Mouse (Mus musculus) ovary, postnatal 10 days (tissue): ENCODE results near the gene Gm6096.
A peak's percentile ranks its signal among the peaks of the same experiment; 100 is the strongest.
"Not testable (repeated sequence)": the region's sequence is repeated elsewhere in the genome, so short reads cannot be mapped to it uniquely, and the experiment has no call there.

Experiments used
- DNase-seq: peaks from one replicate; pipeline ENCODE4 v3.0.0; 2022; ENCODE audit warnings: low spot score

The Gm6096 gene

GRCm38 (mm10) chr7:34250738-34251137 lies at the start of gene Gm6096:
Gene Gm6096, plus strand, starts transcription at chr7:34251038.
- DNase-seq, result no peak

- DNase-seq, result not testable (repeated sequence)
These were observed 48.7 kb upstream of the Gm6096 start for GRCm38 (mm10) chr7:34202147-34202546.

GRCm38 (mm10) chr7:34206331-34206730 lies 44.5 kb upstream of the Gm6096 start:
- no peak for DNase-seq

- DNase-seq, result no peak
These were observed 42.7 kb upstream of the Gm6096 start for GRCm38 (mm10) chr7:34208027-34208745.

GRCm38 (mm10) chr7:34213281-34213680 lies 37.6 kb upstream of the Gm6096 start:
- no peak for DNase-seq

- DNase-seq, result no peak
These were observed 36.2 kb upstream of the Gm6096 start for GRCm38 (mm10) chr7:34214644-34215043.

- no peak for DNase-seq
These were observed 35.4 kb upstream of the Gm6096 start for GRCm38 (mm10) chr7:34215481-34215880.

- DNase-seq, result no peak
These were observed 34.4 kb upstream of the Gm6096 start for GRCm38 (mm10) chr7:34216474-34216873.

GRCm38 (mm10) chr7:34218496-34218895 lies 32.3 kb upstream of the Gm6096 start:
- no peak for DNase-seq

GRCm38 (mm10) chr7:34221594-34222250 lies 29.1 kb upstream of the Gm6096 start:
- DNase-seq, result no peak

GRCm38 (mm10) chr7:34222340-34222739 lies 28.5 kb upstream of the Gm6096 start:
- DNase-seq, result no peak

GRCm38 (mm10) chr7:34224308-34224707 lies 26.5 kb upstream of the Gm6096 start:
- no peak for DNase-seq

GRCm38 (mm10) chr7:34226086-34226485 lies 24.8 kb upstream of the Gm6096 start:
- no peak for DNase-seq

- DNase-seq, result no peak
These were observed 24.0 kb upstream of the Gm6096 start for GRCm38 (mm10) chr7:34226846-34227245.

GRCm38 (mm10) chr7:34228641-34229040 lies 22.2 kb upstream of the Gm6096 start:
- no peak for DNase-seq

- no peak for DNase-seq
These were observed 21.7 kb upstream of the Gm6096 start for GRCm38 (mm10) chr7:34229153-34229552.

- DNase-seq, result peak; percentile 24
These were observed 21.1 kb upstream of the Gm6096 start for GRCm38 (mm10) chr7:34229691-34230111.

- DNase-seq, result peak; percentile 45
These were observed 20.7 kb upstream of the Gm6096 start, which contains the start of gene Gpi1 for GRCm38 (mm10) chr7:34230116-34230515. Gene Gpi1, minus strand, starts transcription at chr7:34230336.

- DNase-seq, result no peak
These were observed 17.8 kb upstream of the Gm6096 start for GRCm38 (mm10) chr7:34232785-34233725.

GRCm38 (mm10) chr7:34233909-34234609 lies 16.8 kb upstream of the Gm6096 start:
- DNase-seq, result peak; percentile 95
